Mouse (Mus musculus): ENCODE measurements at regions not wholly inside any gene's neighbourhood (a gene's known extent, or its start where the extent isn't known, plus 50 kb on each side); places are given as distances from the start of the nearest gene placed in this dataset.

GRCm38 (mm10) chr8:8534787-8535186 lies 126.3 kb downstream of the Efnb2 start:
- Histone ChIP-seq H3K9ac (ENCODE audit: low read depth, poor library complexity, severe bottlenecking) (no peak overlapping the region), H3K27me3 (ENCODE audit: control insufficient read depth, insufficient read depth, low read length, poor library complexity, severe bottlenecking) (no peaks in the 10 kb centered on the region), H3K4me1 (ENCODE audit: control insufficient read depth, insufficient read depth, low read length) (no peaks in the 10 kb centered on the region), H3K27ac (ENCODE audit: insufficient read depth, low read length) (no peak overlapping the region), H3K36me3 (ENCODE audit: control insufficient read depth, insufficient read depth, low read length, poor library complexity, severe bottlenecking) (no peaks in the 10 kb centered on the region), H3K4me3 (ENCODE audit: low read depth, low read length) (no peak overlapping the region), H3K9me3 (replicated peaks; ENCODE audit: control insufficient read depth, insufficient read depth, low read length, poor library complexity, severe bottlenecking) (no peaks in the 10 kb centered on the region)
- no peak for TF ChIP-seq EP300 (IDR thresholded peaks at IDR 0.05; ENCODE audit: insufficient read depth, low read depth, low read length)
- no peak for TF ChIP-seq CTCF (IDR thresholded peaks at IDR 0.05; ENCODE audit: low read depth, low read length)
- no peak for TF ChIP-seq POLR2A (IDR thresholded peaks at IDR 0.05; ENCODE audit: insufficient read depth, low read length)

GRCm38 (mm10) chr8:8532907-8533306 lies 128.1 kb downstream of the Efnb2 start:
- Histone ChIP-seq H3K9ac (ENCODE audit: low read depth, poor library complexity, severe bottlenecking) (no peak overlapping the region), H3K36me3 (ENCODE audit: control insufficient read depth, insufficient read depth, low read length, poor library complexity, severe bottlenecking) (no peaks in the 10 kb centered on the region)
- TF ChIP-seq EP300 (IDR thresholded peaks at IDR 0.05; ENCODE audit: insufficient read depth, low read depth, low read length) (no peak), POLR2A (IDR thresholded peaks at IDR 0.05; ENCODE audit: insufficient read depth, low read length) (no peak), CTCF (IDR thresholded peaks at IDR 0.05; ENCODE audit: low read depth, low read length) (no peak)

GRCm38 (mm10) chr8:8530540-8530939 lies 130.5 kb downstream of the Efnb2 start:
- no peak overlapping the region for H3K27ac ChIP-seq (ENCODE audit: insufficient read depth, low read length)
- H3K9ac ChIP-seq (ENCODE audit: low read depth, poor library complexity, severe bottlenecking): no peak overlapping the region
- H3K36me3 ChIP-seq (ENCODE audit: control insufficient read depth, insufficient read depth, low read length, poor library complexity, severe bottlenecking): no peaks in the 10 kb centered on the region
- H3K4me1 ChIP-seq (ENCODE audit: control insufficient read depth, insufficient read depth, low read length): peaks cover 2% of the 10 kb centered on the region
- no peak overlapping the region for H3K4me3 ChIP-seq (ENCODE audit: low read depth, low read length)
- TF ChIP-seq EP300 (IDR thresholded peaks at IDR 0.05; ENCODE audit: insufficient read depth, low read depth, low read length): no peak
- TF ChIP-seq POLR2A (IDR thresholded peaks at IDR 0.05; ENCODE audit: insufficient read depth, low read length): no peak
- TF ChIP-seq CTCF (IDR thresholded peaks at IDR 0.05; ENCODE audit: low read depth, low read length): no peak
- no peaks in the 10 kb centered on the region for H3K9me3 ChIP-seq (replicated peaks; ENCODE audit: control insufficient read depth, insufficient read depth, low read length, poor library complexity, severe bottlenecking)
- no peaks in the 10 kb centered on the region for H3K27me3 ChIP-seq (ENCODE audit: control insufficient read depth, insufficient read depth, low read length, poor library complexity, severe bottlenecking)

More at GRCm38 (mm10) chr8:8532907-8533306, 128.1 kb downstream of the Efnb2 start:
- Histone ChIP-seq H3K4me1 (ENCODE audit: control insufficient read depth, insufficient read depth, low read length) (peaks cover 2% of the 10 kb centered on the region), H3K27me3 (ENCODE audit: control insufficient read depth, insufficient read depth, low read length, poor library complexity, severe bottlenecking) (no peaks in the 10 kb centered on the region), H3K9me3 (replicated peaks; ENCODE audit: control insufficient read depth, insufficient read depth, low read length, poor library complexity, severe bottlenecking) (no peaks in the 10 kb centered on the region), H3K27ac (ENCODE audit: insufficient read depth, low read length) (no peak overlapping the region), H3K4me3 (ENCODE audit: low read depth, low read length) (no peak overlapping the region)

GRCm38 (mm10) chr8:8521532-8521931 lies 139.5 kb downstream of the Efnb2 start:
- Histone ChIP-seq H3K4me1 (ENCODE audit: control insufficient read depth, insufficient read depth, low read length) (no peaks in the 10 kb centered on the region), H3K27me3 (ENCODE audit: control insufficient read depth, insufficient read depth, low read length, poor library complexity, severe bottlenecking) (no peaks in the 10 kb centered on the region), H3K36me3 (ENCODE audit: control insufficient read depth, insufficient read depth, low read length, poor library complexity, severe bottlenecking) (no peaks in the 10 kb centered on the region), H3K27ac (ENCODE audit: insufficient read depth, low read length) (no peak overlapping the region), H3K9me3 (replicated peaks; ENCODE audit: control insufficient read depth, insufficient read depth, low read length, poor library complexity, severe bottlenecking) (no peaks in the 10 kb centered on the region; the same call in 1 of the 2 replicates), H3K4me3 (ENCODE audit: low read depth, low read length) (no peak overlapping the region), H3K9ac (ENCODE audit: low read depth, poor library complexity, severe bottlenecking) (no peak overlapping the region)
- TF ChIP-seq CTCF (IDR thresholded peaks at IDR 0.05; ENCODE audit: low read depth, low read length) (no peak), EP300 (IDR thresholded peaks at IDR 0.05; ENCODE audit: insufficient read depth, low read depth, low read length) (no peak)

GRCm38 (mm10) chr8:8519772-8520191 lies 141.3 kb downstream of the Efnb2 start:
- H3K27ac ChIP-seq (ENCODE audit: insufficient read depth, low read length): no peak overlapping the region
- no peaks in the 10 kb centered on the region for H3K27me3 ChIP-seq (ENCODE audit: control insufficient read depth, insufficient read depth, low read length, poor library complexity, severe bottlenecking)
- TF ChIP-seq POLR2A (IDR thresholded peaks at IDR 0.05; ENCODE audit: insufficient read depth, low read length): no peak
- TF ChIP-seq CTCF (IDR thresholded peaks at IDR 0.05; ENCODE audit: low read depth, low read length): no peak
- TF ChIP-seq EP300 (IDR thresholded peaks at IDR 0.05; ENCODE audit: insufficient read depth, low read depth, low read length): no peak
- H3K9ac ChIP-seq (ENCODE audit: low read depth, poor library complexity, severe bottlenecking): no peak overlapping the region
- H3K9me3 ChIP-seq (replicated peaks; ENCODE audit: control insufficient read depth, insufficient read depth, low read length, poor library complexity, severe bottlenecking): no peaks in the 10 kb centered on the region; the same call in 1 of the 2 replicates
- H3K4me1 ChIP-seq (ENCODE audit: control insufficient read depth, insufficient read depth, low read length): no peaks in the 10 kb centered on the region
- no peak overlapping the region for H3K4me3 ChIP-seq (ENCODE audit: low read depth, low read length)
- H3K36me3 ChIP-seq (ENCODE audit: control insufficient read depth, insufficient read depth, low read length, poor library complexity, severe bottlenecking): no peaks in the 10 kb centered on the region

- H3K9ac ChIP-seq (ENCODE audit: low read depth, poor library complexity, severe bottlenecking): no peak overlapping the region
- H3K36me3 ChIP-seq (ENCODE audit: control insufficient read depth, insufficient read depth, low read length, poor library complexity, severe bottlenecking): no peaks in the 10 kb centered on the region
- no peaks in the 10 kb centered on the region for H3K4me1 ChIP-seq (ENCODE audit: control insufficient read depth, insufficient read depth, low read length)
- no peak for TF ChIP-seq EP300 (IDR thresholded peaks at IDR 0.05; ENCODE audit: insufficient read depth, low read depth, low read length)
- TF ChIP-seq POLR2A (IDR thresholded peaks at IDR 0.05; ENCODE audit: insufficient read depth, low read length): no peak
- TF ChIP-seq CTCF (IDR thresholded peaks at IDR 0.05; ENCODE audit: low read depth, low read length): no peak
- H3K4me3 ChIP-seq (ENCODE audit: low read depth, low read length): no peak overlapping the region
- no peaks in the 10 kb centered on the region; the same call in 1 of the 2 replicates for H3K9me3 ChIP-seq (replicated peaks; ENCODE audit: control insufficient read depth, insufficient read depth, low read length, poor library complexity, severe bottlenecking)
- H3K27ac ChIP-seq (ENCODE audit: insufficient read depth, low read length): no peak overlapping the region
- H3K27me3 ChIP-seq (ENCODE audit: control insufficient read depth, insufficient read depth, low read length, poor library complexity, severe bottlenecking): no peaks in the 10 kb centered on the region
These were observed 143.4 kb downstream of the Efnb2 start for GRCm38 (mm10) chr8:8517599-8517998.
